8 mouse cellular contexts compared by ENCODE assay signal in genomic region chr4:127249701-127250349, GRCm38 (mm10). TPM values are rescaled to one million over a fixed set of nuclear protein-coding genes. Genes with fewer than 3 reads are reported as not detected.
DNase-seq lines count a peak whose midpoint lies in the region; ATAC-seq lines count a peak whose summit lies in the region.

No protein-coding gene starts in this region.

- peak; percentile 92 to 95 for DNase-seq in adrenal gland, adult 18-20 months (ENCODE audit: low spot score in 2 of 2)
- peak; percentile 94 for DNase-seq in embryo, embryonic 11 days
- peak; percentile 84 for DNase-seq in gastrocnemius, postnatal 25 days
- DNase-seq in left cerebral cortex, adult 9 months (ENCODE audit: low spot score in 2 of 2) = peak; percentile 75 to 98
- peak; percentile 91 for DNase-seq in right cerebral cortex, postnatal 25 days
- DNase-seq in urinary bladder, postnatal 36 days (ENCODE audit: low spot score in 2 of 2) = peak; percentile 90

- peak; percentile 100 for ATAC-seq in inflammation-experienced regulatory T-cells, adult 6 months
- ATAC-seq in megakaryocyte-erythroid progenitor cell, adult 5-6 weeks (replicated peaks; ENCODE audit: low FRiP score, low TSS enrichment, poor library complexity, severe bottlenecking) = peak; percentile 99

RNA-seq across cellular contexts. Expression of gene Smim12, which starts 6.2 kb away (rescaled TPM):
- total RNA-seq in adrenal gland, adult 18-20 months (2021) = 10 to 100 TPM; 50.9 to 54.2 TPM
- 10 to 100 TPM; 32.7 to 33.4 TPM for total RNA-seq in gastrocnemius, postnatal 25 days (2021)
- 10 to 100 TPM; 36.7 to 50.5 (median 49.6) TPM for polyA plus RNA-seq in inflammation-experienced regulatory T-cells, adult 6 months (2017; shearing (Covaris generic))
- total RNA-seq in megakaryocyte-erythroid progenitor cell, adult 5-6 weeks (2014; fragmentation: Nextera tagmentation) = 22.7 and 25.5 TPM in 2 replicates
- 28.9 and 29.2 TPM in 2 replicates for total RNA-seq in megakaryocyte-erythroid progenitor cell, adult 5-6 weeks (2017)

Comparison
In these comparisons a context has a peak if more than half of its experiments do, and no peak if none do; other contexts are left out.
1. Peak in every context shown above with its lines: DNase-seq and ATAC-seq.